Mouse (Mus musculus) megakaryocyte, embryonic 14.5 days (primary cell): ENCODE measurements around the gene Gm266.

ENCODE experiments used
- FLI1 ChIP-seq: IDR thresholded peaks from 2 replicates; pipeline ENCODE4 v1.6.1; 2012; ENCODE audit warnings: low read length, inconsistent platforms, mixed read lengths
- GATA1 ChIP-seq: IDR thresholded peaks from 3 replicates; pipeline ENCODE4 v1.6.1; 2012; ENCODE audit warnings: mixed read lengths, low read length, inconsistent platforms, borderline replicate concordance

DNA sequence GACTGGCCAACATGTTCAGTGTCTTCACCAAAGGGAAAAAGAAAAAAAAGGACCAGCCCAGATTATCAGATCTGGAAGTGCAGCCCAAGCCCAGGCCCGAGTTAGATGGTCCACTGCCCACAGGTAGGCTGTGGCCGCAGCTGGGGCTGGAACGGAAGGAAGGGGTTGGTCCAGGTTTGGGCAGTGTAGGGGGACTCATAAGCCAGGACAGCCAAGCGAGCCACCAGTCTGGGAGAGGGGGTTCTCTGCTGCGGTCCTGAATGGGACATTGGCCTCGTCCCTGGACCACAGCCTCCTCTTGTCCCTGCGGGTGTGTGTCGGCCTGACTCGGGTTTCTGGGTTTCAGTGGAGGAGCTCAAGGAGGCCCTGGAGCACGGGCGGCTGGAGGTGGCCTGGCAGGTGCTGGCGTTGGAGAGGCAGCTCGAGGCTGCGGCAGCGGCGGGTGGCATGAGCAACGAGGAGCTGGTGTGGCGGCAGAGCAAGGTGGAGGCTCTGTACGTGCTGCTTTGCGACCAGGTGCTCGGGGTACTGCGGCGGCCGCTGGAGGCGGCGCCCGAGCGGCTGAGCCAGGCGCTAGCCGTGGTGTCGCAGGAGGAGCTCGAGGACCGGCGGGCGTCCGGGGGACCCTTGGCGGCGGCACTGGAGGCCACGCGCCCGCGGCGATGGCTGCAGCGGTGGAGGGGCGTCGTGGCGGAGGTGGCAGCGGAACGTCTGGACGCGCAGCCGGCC lies 40.3 kb downstream of the Gm266 start:
- TF ChIP-seq GATA1 (no peak), FLI1 (no peak)
